Mouse (Mus musculus): ENCODE results near the gene Mrpl1. TPM values are rescaled to one million over a fixed set of nuclear protein-coding genes. Genes with fewer than 3 reads are reported as not detected.

Gene Mrpl1
- polyA plus RNA-seq, 1 experiment, result 10.6 TPM

GRCm38 (mm10) chr5:96201462-96202154, 7.7 kb upstream of the Mrpl1 start:
- DNase-seq (ENCODE audit: extremely low spot score in 1 of 2, low spot score in 1 of 2), result no peak

- peak in 1 of 2 experiments; percentile 33 for DNase-seq (ENCODE audit: extremely low spot score in 1 of 2, low spot score in 1 of 2)
Measured at GRCm38 (mm10) chr5:96206897-96207296, 2.4 kb upstream of the Mrpl1 start.

- DNase-seq (ENCODE audit: extremely low spot score in 1 of 2, low spot score in 1 of 2), result no peak
Measured at GRCm38 (mm10) chr5:96207531-96207930, 1.8 kb upstream of the Mrpl1 start.

DNA sequence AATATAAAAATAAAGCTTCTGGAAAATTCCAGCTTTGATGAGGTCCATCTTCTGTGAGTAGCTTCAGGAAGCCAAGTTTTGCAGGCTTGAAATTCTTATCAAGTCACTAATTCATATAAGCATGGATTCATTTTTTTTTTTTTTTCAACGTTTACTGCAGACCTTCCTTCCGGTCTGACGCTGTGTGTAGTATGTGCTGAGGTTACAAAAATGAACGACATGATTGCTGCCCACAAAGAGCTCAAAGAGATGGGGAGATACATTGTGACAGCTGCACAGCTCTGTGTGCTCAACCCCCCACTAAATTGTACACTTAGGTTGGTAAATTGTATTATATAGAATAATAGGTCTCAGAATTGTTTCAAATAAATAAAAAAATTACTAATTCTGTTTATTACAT, 750 bp upstream of the Mrpl1 start:
- DNase-seq (ENCODE audit: extremely low spot score in 1 of 2, low spot score in 1 of 2), result no peak

DNA sequence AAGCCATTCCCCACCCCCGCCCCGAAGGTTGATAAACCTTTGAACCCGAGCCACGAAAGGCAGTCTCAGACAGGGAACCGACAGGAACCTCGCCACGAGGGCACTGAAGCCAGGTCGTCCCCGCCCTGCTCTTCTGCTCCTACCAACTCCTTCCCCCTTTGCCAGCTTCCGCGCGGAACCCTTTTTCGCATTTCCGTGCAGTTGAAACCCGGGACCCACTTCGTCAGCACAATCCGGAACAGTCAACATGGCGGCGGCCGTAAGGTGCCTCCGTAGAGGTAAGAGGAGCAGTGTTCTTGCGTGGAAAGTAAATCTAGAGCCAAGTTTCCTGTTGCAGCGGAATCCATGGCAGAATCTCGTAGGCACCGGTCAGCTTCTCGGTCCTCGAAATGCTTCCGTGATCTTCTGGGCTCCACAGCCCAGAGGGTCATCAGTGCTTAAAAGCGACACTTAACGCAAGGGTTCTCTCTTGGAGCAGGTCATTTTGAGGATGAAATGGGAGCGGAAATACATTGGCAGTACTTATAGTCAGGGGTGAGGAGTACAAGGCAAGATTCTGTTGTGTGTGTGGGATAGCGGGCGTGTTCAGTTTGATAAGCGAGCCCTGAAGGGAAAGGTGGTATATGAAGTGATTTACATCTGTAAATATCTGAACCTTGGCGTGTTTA, 757 bp downstream of the Mrpl1 start:
- peak; percentile 84 to 95 for DNase-seq (ENCODE audit: extremely low spot score in 1 of 2, low spot score in 1 of 2)

- no peak for DNase-seq (ENCODE audit: extremely low spot score in 1 of 2, low spot score in 1 of 2)
Measured at GRCm38 (mm10) chr5:96218648-96219047, 9.4 kb downstream of the Mrpl1 start.

DNA sequence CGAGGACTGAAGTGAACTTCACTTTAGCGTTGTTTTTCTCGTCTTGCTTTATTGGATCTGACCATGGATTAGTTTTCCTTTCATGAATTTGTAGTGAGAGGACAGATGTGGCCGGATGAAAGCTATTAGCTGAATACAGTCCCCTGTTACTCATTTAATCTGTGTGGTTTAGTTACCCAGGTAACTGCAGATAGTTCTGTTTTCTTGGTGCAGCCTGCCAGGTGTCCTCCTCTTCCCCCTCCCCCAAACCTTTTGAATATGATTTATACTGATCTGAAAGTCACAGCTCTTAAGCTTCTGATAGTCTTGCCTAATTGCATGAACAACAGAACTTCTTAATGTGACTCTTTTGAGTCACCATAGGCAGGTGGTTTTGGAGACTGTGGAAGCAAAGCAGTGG, 10.2 kb downstream of the Mrpl1 start:
- DNase-seq (ENCODE audit: extremely low spot score in 1 of 2, low spot score in 1 of 2), result no peak

GRCm38 (mm10) chr5:96221298-96221697, 12.0 kb downstream of the Mrpl1 start:
- DNase-seq (ENCODE audit: extremely low spot score in 1 of 2, low spot score in 1 of 2), result no peak

DNA sequence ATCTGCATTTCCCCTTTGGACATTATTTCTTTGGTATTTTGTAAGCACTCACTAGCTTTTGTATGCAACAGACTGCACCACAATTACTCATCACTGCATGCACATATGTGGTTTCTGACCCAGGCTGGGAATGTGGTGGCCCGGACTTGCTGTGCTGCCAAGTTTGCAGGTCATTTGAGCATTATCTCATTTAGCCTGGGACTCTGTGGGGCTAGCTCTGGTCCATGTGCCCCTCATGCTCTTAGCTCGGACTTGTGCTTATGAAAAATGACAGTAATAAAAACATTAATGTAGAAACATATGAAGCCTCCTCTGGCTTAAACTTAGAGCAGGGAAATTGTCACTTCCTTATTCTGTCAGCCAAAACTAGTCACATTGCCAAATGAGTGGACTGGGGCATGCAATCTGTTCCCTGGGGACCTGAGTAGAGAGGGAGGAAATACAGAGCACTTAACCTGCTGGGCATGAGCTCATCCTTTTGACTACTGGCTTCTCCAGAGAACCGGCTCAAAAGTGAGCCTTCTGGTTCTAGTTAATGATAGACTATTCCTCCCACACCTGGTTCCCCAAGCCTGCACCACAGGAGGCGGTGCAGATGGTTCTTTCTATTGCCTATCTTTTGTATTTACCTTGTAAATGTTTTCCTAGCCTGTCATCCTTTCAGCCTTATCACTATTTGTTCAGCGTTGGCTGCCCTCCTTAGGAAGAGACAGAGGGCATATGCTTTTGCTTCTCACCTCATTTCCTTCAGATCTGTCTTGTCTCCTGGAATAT, 12.7 kb downstream of the Mrpl1 start:
- DNase-seq (ENCODE audit: extremely low spot score in 1 of 2, low spot score in 1 of 2), result peak in 1 of 2 experiments; percentile 14

DNA sequence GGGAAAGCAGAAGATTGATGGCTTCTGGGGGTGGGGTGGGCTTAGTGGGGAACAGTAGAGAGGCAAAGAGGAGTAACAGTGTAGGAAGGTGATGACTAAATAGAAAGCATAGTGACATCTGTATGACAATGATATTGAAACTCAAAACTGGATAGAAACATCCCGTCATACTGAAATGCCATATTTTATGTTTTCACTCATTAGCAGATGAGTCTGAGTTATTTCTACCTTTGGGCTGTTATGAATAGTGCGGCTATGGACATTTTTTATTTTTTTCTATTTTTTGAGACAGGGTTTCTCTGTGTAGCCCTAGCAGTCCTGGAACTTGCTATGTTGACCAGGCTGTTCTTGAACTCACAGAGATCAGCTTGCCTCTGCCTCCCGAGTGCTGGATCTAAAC, 13.7 kb downstream of the Mrpl1 start:
- no peak for DNase-seq (ENCODE audit: extremely low spot score in 1 of 2, low spot score in 1 of 2)

- DNase-seq (ENCODE audit: extremely low spot score in 1 of 2, low spot score in 1 of 2), result no peak
Measured at GRCm38 (mm10) chr5:96226490-96226889, 17.2 kb downstream of the Mrpl1 start.

DNA sequence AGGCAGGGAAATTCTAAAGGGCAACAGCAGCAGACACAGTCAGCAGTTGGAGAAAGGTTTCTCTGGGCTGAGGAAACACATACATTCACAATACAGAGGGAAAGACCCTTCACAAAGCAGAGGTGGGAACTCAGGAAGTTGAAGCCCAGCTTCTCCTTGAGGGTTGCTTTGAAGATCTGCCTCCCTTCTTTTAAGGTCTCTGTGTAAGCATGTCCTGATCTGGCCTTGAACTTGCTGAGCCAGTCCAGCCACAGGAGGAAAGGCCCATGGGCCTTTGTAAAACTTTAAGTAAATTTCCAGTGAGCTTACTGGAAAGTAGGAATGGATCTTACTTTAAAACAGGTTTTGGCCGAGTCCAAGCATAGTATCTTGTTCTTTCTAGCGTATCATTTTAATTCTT, 19.7 kb downstream of the Mrpl1 start:
- no peak for DNase-seq (ENCODE audit: extremely low spot score in 1 of 2, low spot score in 1 of 2)

- DNase-seq (ENCODE audit: extremely low spot score in 1 of 2, low spot score in 1 of 2), result no peak
Measured at GRCm38 (mm10) chr5:96238797-96239196, 29.5 kb downstream of the Mrpl1 start.

DNA sequence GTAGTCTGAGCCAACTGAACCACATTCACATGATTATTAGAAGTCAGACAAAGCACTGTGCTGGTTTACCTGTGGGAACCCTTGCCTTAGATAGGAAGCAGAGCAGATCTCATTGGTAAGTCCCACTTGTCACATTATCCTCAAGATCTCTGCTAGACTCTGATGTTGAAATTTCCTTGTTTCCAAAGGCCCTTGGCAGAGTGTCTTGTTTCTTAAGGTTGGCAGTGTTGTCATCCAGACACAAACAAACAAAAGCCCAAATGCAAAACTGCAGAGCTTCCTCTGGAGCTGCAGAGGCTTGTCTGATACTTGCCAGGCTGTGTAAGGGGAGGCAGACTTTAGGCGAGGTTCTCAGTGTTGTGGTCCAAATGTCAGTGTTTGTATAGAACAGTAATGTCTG, 31.6 kb downstream of the Mrpl1 start:
- DNase-seq (ENCODE audit: extremely low spot score in 1 of 2, low spot score in 1 of 2), result no peak

DNA sequence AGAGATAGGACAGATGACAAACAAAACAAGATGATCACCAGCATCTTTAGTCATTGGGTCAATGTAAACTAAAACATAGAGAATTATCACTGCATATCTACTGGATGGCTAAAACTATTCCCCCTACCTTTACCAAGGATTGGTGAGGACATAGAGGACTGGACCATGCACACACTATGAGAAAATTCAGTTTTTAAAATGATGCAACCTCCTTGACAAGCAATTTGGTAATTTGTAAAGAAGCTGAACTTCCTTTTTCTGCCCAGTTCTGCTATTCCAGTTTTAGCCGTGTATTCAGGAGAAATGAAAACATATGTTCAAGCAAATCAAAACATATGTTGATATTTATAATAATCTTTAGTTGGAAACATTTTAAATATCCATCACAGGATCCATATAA, 35.2 kb downstream of the Mrpl1 start:
- DNase-seq (ENCODE audit: extremely low spot score in 1 of 2, low spot score in 1 of 2), result no peak

- DNase-seq (ENCODE audit: extremely low spot score in 1 of 2, low spot score in 1 of 2), result no peak
Measured at GRCm38 (mm10) chr5:96253995-96254394, 44.7 kb downstream of the Mrpl1 start.

DNA sequence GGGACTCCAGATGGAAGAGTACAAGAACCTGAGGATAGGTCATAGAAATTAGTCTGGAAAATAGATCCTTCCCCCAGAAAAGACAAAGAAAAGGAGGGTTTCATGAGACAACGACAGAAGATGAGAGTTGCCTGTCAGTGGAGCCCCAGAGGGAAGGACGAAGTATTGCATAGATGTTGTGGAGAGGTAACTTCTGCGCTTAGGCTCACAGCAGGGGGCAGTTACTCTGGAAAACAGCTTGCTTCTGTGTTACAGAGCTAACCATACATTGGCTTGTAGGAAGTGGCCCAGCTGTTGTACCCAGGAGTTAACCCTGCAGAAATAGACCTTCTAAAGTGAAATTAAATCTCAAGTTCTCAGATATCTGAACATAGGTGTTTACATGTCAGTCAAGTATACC, 45.9 kb downstream of the Mrpl1 start:
- no peak for DNase-seq (ENCODE audit: extremely low spot score in 1 of 2, low spot score in 1 of 2)

- DNase-seq (ENCODE audit: extremely low spot score in 1 of 2, low spot score in 1 of 2), result no peak
Measured at GRCm38 (mm10) chr5:96258210-96258609, 48.9 kb downstream of the Mrpl1 start.

GRCm38 (mm10) chr5:96267017-96267702, 57.9 kb downstream of the Mrpl1 start:
- DNase-seq (ENCODE audit: extremely low spot score in 1 of 2, low spot score in 1 of 2), result peak; percentile 30 to 86

DNA sequence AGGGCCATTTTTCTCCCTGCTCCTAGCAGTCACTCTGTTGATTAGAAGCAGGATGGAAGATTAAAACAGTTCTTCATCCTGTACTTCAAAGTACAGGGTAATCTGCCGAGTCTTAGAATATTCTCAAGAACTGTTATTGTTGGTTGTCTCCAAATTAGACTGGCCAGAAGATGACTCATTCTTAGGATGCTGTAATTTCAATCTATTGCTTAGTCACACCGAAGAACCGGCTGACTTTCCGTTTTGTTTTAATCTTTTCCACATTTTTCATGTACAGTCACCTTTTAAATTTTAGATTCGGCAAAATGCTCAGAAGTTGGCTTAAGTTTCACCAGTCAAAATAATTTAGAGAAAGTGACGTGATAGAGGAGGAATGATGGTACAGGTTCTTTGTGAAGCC, 61.8 kb downstream of the Mrpl1 start:
- peak in 1 of 2 experiments; percentile 9 for DNase-seq (ENCODE audit: extremely low spot score in 1 of 2, low spot score in 1 of 2)

GRCm38 (mm10) chr5:96305786-96306185, 96.5 kb downstream of the Mrpl1 start:
- no peak for DNase-seq (ENCODE audit: extremely low spot score in 1 of 2, low spot score in 1 of 2)

Data from frontal cortex, adult 2 months (tissue).